Mouse (Mus musculus): ENCODE measurements around the gene Atp10a. TPM values are rescaled to one million over a fixed set of nuclear protein-coding genes. Genes with fewer than 3 reads are reported as not detected.

Atp10a gene
- polyA plus RNA-seq (2015; fragmentation: Nextera tagmentation; extraction: Ambion mirVana) = 1.6 and 2.5 TPM in 2 replicates

GRCm38 (mm10) chr7:58655866-58656265 is at the start of gene Atp10a:
Atp10a (plus strand) TSS chr7:58656166.

